Mouse (Mus musculus): ENCODE results near the gene Gm7137. TPM values are rescaled to one million over a fixed set of nuclear protein-coding genes. Genes with fewer than 3 reads are reported as not detected.

Gene Gm7137
- polyA plus RNA-seq (2014; fragmentation: Illumina TruSeq; extraction: RNeasy Lipid Tissue Mini Kit (QIAGEN cat#74804); ENCODE audit: low read depth, low replicate concordance) = not detected

DNA sequence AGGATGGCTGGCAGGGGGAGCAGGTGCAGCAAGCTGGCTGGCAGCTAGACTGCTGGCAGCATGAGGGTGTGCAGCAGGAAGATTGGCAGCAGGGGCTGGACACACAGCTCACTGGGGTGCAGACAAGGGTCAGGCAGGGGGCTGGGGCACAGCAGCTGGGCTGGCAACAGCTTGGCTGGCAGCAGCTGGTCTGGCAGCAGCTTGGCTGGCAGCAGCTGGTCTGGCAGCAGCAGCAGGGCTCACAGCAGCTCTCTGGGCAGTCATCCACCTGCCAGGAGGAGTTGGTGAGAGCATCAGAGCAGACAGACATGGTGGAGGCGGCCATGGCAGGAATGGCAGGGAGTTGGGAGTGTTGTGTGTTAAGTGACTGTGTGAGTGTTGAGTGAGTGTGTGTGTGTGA is at the start of gene Gm7137:
TSS of gene Gm7137 (minus strand) at position 325 of the 400 bp plus-strand sequence.

DNA sequence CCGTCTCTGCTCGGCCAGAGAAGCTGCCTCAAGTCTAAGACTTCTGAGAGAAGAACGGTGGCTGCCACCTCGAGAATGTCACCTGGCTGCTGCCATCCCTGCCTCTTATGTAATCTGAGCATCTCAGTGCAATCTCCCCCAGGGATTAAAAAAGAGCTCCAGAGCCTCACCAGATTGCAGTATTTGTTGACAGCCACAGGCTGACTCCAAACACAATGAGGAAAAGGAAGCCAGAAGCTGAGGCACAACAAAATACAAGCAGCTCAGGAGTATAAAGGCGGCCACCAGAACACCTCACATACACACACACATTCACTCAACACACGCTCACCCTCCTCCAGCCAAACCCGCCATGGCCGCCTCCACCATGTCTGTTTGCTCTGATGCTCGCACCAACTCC is 47.6 kb upstream of the Gm7137 start, which contains the start of gene Krtap10-10:
TSS of gene Krtap10-10 (plus strand) at position 301 of the 400 bp plus-strand sequence.

DNA sequence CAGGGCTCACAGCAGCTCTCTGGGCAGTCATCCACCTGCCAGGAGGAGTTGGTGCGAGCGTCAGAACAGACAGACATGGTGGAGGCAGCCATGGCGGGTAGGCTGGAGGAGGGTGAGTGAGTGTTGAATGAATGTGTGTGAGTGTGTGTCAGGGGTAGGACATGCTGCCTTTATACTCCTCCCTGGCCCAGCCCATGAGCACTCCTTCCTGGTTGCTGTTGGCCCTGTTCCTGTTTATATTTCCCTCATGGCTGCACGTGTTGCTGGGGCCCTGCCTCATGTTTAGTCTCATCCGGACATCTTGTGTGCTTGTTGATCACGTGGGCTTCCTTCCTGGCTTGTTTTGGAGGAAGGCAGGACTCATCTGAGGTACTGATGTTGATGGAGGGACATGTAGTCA is 39.0 kb upstream of the Gm7137 start, which contains the start of gene Krtap10-4:
TSS of gene Krtap10-4 (minus strand) at position 145 of the 400 bp plus-strand sequence.

DNA sequence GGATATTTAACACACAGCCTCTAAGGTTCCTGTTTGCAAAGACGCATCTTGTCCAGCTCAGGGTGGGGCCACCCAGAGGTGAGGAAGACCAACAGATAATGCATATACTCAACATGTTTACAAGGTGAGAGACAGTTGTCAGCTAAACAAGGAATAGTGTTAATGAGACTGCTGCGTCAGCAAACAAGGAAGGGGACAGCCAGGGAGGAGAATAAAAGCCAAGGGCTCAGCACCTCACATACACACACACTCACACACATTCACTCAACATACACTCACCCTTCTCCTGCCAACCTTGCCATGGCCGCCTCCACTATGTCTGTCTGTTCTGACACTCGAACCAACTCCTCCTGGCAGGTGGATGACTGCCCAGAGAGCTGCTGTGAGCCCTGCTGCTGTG is 26.4 kb upstream of the Gm7137 start, which contains the start of gene Gm2696:
TSS of gene Gm2696 (plus strand) at position 301 of the 400 bp plus-strand sequence.

DNA sequence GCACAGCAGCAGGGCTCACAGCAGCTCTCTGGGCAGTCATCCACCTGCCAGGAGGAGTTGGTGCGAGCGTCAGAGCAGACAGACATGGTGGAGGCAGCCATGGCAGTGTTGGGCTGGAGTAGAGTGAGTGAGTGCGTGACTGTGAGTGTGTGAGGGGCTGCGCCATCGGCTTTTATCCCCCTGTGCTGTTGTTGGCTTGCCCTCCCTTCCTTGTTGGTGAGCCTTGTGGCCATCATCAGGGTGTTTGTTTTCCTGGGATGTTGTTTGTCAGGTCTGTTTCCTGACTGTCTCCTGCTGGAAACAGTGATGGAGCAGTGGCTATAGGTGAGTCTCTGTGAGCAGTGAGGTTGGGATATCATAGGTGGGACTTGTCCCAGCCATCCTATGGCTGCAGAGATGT is 23.7 kb upstream of the Gm7137 start, which contains the start of gene Gm9507:
TSS of gene Gm9507 (minus strand) at position 101 of the 400 bp plus-strand sequence.

DNA sequence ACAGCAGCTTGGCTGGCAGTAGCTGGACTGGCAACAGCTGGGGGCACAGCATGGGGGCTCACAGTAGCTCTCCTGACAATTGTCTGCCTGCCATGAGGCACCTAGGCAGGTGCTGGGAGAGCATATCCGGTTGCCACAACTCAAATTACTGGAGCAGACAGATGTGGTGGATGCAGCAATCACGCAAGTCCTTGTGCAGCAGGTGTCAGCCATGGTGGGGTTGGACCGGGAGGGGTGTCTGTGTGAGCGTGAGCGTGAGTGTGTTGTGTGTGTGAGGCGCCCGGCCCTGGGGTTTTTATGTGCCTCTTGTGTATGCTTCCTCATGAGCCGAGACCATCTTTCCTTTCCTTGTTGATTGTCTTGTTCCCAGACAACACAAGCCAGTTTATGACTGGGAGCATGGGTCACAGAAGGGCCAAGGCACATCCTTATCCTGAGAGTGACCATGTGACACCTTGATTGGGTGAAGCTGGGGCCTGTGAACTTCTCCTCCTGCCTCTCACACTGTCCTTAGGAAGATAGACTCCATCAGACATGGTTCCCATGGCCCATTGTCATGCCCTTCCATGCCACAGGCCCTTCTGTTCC is 11.0 kb upstream of the Gm7137 start, which contains the start of gene Gm19668:
TSS of gene Gm19668 (minus strand) at position 213 of the 588 bp plus-strand sequence.

DNA sequence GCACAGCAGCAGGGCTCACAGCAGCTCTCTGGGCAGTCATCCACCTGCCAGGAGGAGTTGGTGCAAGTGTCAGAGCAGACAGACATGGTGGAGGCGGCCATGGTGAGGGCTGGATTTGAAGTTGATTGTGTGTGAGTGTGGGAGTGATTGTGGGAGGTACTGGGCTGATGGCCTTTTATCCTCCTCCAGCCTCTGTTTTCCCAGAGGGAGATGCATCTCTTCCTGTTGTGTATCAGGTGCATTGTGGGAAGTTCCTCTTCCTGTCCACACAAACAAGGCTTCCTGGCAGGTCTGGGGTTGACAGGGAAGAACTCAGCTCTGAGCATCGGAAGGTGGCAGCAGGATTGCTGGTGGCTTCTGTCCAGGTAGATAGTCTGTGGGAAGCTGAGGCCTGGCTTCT is 7.0 kb upstream of the Gm7137 start, which contains the start of gene Gm9639:
TSS of gene Gm9639 (minus strand) at position 101 of the 400 bp plus-strand sequence.

DNA sequence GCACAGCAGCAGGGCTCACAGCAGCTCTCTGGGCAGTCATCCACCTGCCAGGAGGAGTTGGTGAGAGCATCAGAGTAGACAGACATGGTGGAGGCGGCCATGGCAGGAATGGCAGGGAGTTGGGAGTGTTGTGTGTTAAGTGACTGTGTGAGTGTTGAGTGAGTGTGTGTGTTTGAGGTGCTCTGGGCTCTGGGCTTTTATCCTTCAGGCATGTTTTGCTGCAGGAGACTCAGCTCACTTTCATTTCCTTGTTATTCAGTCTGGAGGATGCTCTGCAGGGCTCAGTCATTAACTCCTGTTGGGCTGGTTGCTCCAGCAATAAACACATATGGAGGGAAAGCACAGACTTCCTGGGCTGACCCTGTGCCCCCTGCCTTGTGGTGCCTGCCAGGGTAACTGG is 5.6 kb downstream of the Gm7137 start, which contains the start of gene Gm3250:
TSS of gene Gm3250 (minus strand) at position 101 of the 400 bp plus-strand sequence.

DNA sequence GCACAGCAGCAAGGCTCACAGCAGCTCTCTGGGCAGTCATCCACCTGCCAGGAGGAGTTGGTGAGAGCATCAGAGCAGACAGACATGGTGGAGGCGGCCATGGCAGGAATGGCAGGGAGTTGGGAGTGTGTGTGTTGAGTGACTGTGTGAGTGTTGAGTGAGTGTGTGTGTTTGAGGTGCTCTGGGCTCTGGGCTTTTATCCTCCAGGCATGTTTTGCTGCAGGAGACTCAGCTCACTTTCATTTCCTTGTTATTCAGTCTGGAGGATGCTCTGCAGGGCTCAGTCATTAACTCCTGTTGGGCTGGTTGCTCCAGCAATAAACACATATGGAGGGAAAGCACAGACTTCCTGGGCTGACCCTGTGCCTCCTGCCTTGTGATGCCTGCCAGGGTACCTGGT is 11.2 kb downstream of the Gm7137 start, which contains the start of gene Gm7138:
TSS of gene Gm7138 (minus strand) at position 101 of the 400 bp plus-strand sequence.

DNA sequence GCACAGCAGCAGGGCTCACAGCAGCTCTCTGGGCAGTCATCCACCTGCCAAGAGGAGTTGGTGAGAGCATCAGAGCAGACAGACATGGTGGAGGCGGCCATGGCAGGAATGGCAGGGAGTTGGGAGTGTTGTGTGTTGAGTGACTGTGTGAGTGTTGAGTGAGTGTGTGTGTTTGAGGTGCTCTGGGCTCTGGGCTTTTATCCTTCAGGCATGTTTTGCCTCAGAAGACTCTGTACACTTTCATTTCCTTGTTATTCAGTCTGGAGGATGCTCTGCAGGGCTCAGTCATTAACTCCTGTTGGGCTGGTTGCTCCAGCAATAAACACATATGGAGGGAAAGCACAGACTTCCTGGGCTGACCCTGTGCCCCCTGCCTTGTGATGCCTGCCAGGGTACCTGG is 16.8 kb downstream of the Gm7137 start, which contains the start of gene Gm3238:
TSS of gene Gm3238 (minus strand) at position 101 of the 400 bp plus-strand sequence.

DNA sequence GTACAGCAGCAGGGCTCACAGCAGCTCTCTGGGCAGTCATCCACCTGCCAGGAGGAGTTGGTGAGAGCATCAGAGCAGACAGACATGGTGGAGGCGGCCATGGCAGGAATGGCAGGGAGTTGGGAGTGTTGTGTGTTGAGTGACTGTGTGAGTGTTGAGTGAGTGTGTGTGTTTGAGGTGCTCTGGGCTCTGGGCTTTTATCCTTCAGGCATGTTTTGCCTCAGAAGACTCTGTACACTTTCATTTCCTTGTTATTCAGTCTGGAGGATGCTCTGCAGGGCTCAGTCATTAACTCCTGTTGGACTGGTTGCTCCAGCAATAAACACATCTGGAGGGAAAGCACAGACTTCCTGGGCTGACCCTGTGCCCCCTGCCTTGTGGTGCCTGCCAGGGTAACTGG is 28.4 kb downstream of the Gm7137 start, which contains the start of gene Gm3233:
TSS of gene Gm3233 (minus strand) at position 101 of the 400 bp plus-strand sequence.

DNA sequence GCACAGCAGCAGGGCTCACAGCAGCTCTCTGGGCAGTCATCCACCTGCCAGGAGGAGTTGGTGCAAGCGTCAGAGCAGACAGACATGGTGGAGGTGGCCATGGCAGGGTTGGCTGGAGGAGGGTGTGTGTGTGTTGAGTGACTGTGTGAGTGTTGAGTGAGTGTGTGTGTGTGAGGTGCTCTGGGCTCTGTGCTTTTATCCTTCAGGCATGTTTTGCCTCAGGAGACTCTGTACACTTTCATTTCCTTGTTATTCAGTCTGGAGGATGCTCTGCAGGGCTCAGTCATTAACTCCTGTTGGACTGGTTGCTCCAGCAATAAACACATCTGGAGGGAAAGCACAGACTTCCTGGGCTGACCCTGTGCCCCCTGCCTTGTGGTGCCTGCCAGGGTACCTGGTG is 36.7 kb downstream of the Gm7137 start, which contains the start of gene Gm9736:
TSS of gene Gm9736 (minus strand) at position 101 of the 400 bp plus-strand sequence.

DNA sequence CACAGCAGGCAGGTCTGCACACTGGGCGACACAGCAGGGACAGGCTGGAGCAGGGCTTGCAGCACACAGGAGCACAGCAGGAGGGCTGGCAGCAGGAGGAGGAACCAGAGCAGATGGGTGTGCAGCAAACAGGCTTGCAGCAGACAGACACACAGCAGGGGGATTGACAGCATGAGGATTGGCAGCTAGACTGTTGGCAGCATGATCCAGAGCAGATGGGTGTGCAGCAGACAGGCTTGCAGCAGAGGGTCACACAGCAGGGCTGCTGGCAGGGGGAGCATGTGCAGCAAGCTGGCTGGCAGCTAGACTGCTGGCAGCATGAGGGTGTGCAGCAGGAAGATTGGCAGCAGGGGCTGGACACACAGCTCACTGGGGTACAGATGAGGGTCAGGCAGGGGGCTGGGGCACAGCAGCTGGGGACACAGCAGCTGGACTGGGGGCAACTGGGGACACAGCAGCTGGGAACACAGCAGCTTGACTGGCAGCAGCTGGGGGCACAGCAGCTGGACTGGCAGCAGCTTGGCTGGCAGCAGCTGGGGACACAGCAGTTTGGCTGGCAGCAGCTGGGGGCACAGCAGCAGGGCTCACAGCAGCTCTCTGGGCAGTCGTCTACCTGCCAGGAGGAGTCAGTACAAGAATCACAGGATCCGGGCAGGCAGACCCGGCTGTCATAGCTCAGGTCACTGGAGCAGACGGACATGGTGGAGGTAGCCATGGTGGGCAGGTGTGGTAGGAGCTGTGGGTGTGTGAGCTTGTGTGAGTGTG is 45.9 kb downstream of the Gm7137 start, which contains the start of gene Gm18596:
TSS of gene Gm18596 (minus strand) at position 715 of the 765 bp plus-strand sequence.

Other genes starting within 250 kb of the Gm7137 start
- gene Pttg1ip, start 206.5 kb downstream of the Gm7137 start, polyA plus RNA-seq (2014; fragmentation: Illumina TruSeq; extraction: RNeasy Lipid Tissue Mini Kit (QIAGEN cat#74804); ENCODE audit: low read depth, low replicate concordance) = 53.7 TPM
- 32.2 TPM for gene Sumo3, start 182.1 kb downstream of the Gm7137 start, polyA plus RNA-seq (2014; fragmentation: Illumina TruSeq; extraction: RNeasy Lipid Tissue Mini Kit (QIAGEN cat#74804); ENCODE audit: low read depth, low replicate concordance)
- gene Gm49325, start 182.0 kb downstream of the Gm7137 start, polyA plus RNA-seq (2014; fragmentation: Illumina TruSeq; extraction: RNeasy Lipid Tissue Mini Kit (QIAGEN cat#74804); ENCODE audit: low read depth, low replicate concordance) = 10.3 TPM
- 19.1 TPM for gene Ube2g2, start 165.9 kb downstream of the Gm7137 start, polyA plus RNA-seq (2014; fragmentation: Illumina TruSeq; extraction: RNeasy Lipid Tissue Mini Kit (QIAGEN cat#74804); ENCODE audit: low read depth, low replicate concordance)
- not detected for gene Tspear, start 101.6 kb downstream of the Gm7137 start, polyA plus RNA-seq (2014; fragmentation: Illumina TruSeq; extraction: RNeasy Lipid Tissue Mini Kit (QIAGEN cat#74804); ENCODE audit: low read depth, low replicate concordance)
- not detected for gene Gm19402, start 97.4 kb downstream of the Gm7137 start, polyA plus RNA-seq (2014; fragmentation: Illumina TruSeq; extraction: RNeasy Lipid Tissue Mini Kit (QIAGEN cat#74804); ENCODE audit: low read depth, low replicate concordance)
- gene Gm9508, start 91.0 kb downstream of the Gm7137 start, polyA plus RNA-seq (2014; fragmentation: Illumina TruSeq; extraction: RNeasy Lipid Tissue Mini Kit (QIAGEN cat#74804); ENCODE audit: low read depth, low replicate concordance) = not detected
- gene Gm10272, start 81.6 kb downstream of the Gm7137 start, polyA plus RNA-seq (2014; fragmentation: Illumina TruSeq; extraction: RNeasy Lipid Tissue Mini Kit (QIAGEN cat#74804); ENCODE audit: low read depth, low replicate concordance) = not detected
- gene Gm10024, start 76.7 kb downstream of the Gm7137 start, polyA plus RNA-seq (2014; fragmentation: Illumina TruSeq; extraction: RNeasy Lipid Tissue Mini Kit (QIAGEN cat#74804); ENCODE audit: low read depth, low replicate concordance) = not detected
- not detected for gene Gm10142, start 72.4 kb downstream of the Gm7137 start, polyA plus RNA-seq (2014; fragmentation: Illumina TruSeq; extraction: RNeasy Lipid Tissue Mini Kit (QIAGEN cat#74804); ENCODE audit: low read depth, low replicate concordance)
- gene Krtap12-1, start 67.6 kb downstream of the Gm7137 start, polyA plus RNA-seq (2014; fragmentation: Illumina TruSeq; extraction: RNeasy Lipid Tissue Mini Kit (QIAGEN cat#74804); ENCODE audit: low read depth, low replicate concordance) = not detected
- gene Gm10100, start 61.7 kb downstream of the Gm7137 start, polyA plus RNA-seq (2014; fragmentation: Illumina TruSeq; extraction: RNeasy Lipid Tissue Mini Kit (QIAGEN cat#74804); ENCODE audit: low read depth, low replicate concordance) = not detected
- not detected for gene Gm18596, start 45.6 kb downstream of the Gm7137 start, polyA plus RNA-seq (2014; fragmentation: Illumina TruSeq; extraction: RNeasy Lipid Tissue Mini Kit (QIAGEN cat#74804); ENCODE audit: low read depth, low replicate concordance)
- not detected for gene Gm9736, start 36.8 kb downstream of the Gm7137 start, polyA plus RNA-seq (2014; fragmentation: Illumina TruSeq; extraction: RNeasy Lipid Tissue Mini Kit (QIAGEN cat#74804); ENCODE audit: low read depth, low replicate concordance)
- gene Gm3233, start 28.5 kb downstream of the Gm7137 start, polyA plus RNA-seq (2014; fragmentation: Illumina TruSeq; extraction: RNeasy Lipid Tissue Mini Kit (QIAGEN cat#74804); ENCODE audit: low read depth, low replicate concordance) = not detected
- not detected for gene Gm3238, start 16.9 kb downstream of the Gm7137 start, polyA plus RNA-seq (2014; fragmentation: Illumina TruSeq; extraction: RNeasy Lipid Tissue Mini Kit (QIAGEN cat#74804); ENCODE audit: low read depth, low replicate concordance)
- not detected for gene Gm7138, start 11.3 kb downstream of the Gm7137 start, polyA plus RNA-seq (2014; fragmentation: Illumina TruSeq; extraction: RNeasy Lipid Tissue Mini Kit (QIAGEN cat#74804); ENCODE audit: low read depth, low replicate concordance)
- gene Gm3250, start 5.7 kb downstream of the Gm7137 start, polyA plus RNA-seq (2014; fragmentation: Illumina TruSeq; extraction: RNeasy Lipid Tissue Mini Kit (QIAGEN cat#74804); ENCODE audit: low read depth, low replicate concordance) = not detected
- gene Gm9639, start 6.9 kb upstream of the Gm7137 start, polyA plus RNA-seq (2014; fragmentation: Illumina TruSeq; extraction: RNeasy Lipid Tissue Mini Kit (QIAGEN cat#74804); ENCODE audit: low read depth, low replicate concordance) = not detected
- gene Gm19668, start 10.9 kb upstream of the Gm7137 start, polyA plus RNA-seq (2014; fragmentation: Illumina TruSeq; extraction: RNeasy Lipid Tissue Mini Kit (QIAGEN cat#74804); ENCODE audit: low read depth, low replicate concordance) = not detected
- not detected for gene Gm9507, start 23.6 kb upstream of the Gm7137 start, polyA plus RNA-seq (2014; fragmentation: Illumina TruSeq; extraction: RNeasy Lipid Tissue Mini Kit (QIAGEN cat#74804); ENCODE audit: low read depth, low replicate concordance)
- not detected for gene Gm2696, start 26.5 kb upstream of the Gm7137 start, polyA plus RNA-seq (2014; fragmentation: Illumina TruSeq; extraction: RNeasy Lipid Tissue Mini Kit (QIAGEN cat#74804); ENCODE audit: low read depth, low replicate concordance)
- gene Krtap10-4, start 38.9 kb upstream of the Gm7137 start, polyA plus RNA-seq (2014; fragmentation: Illumina TruSeq; extraction: RNeasy Lipid Tissue Mini Kit (QIAGEN cat#74804); ENCODE audit: low read depth, low replicate concordance) = not detected
- not detected for gene Krtap10-10, start 47.7 kb upstream of the Gm7137 start, polyA plus RNA-seq (2014; fragmentation: Illumina TruSeq; extraction: RNeasy Lipid Tissue Mini Kit (QIAGEN cat#74804); ENCODE audit: low read depth, low replicate concordance)
- not detected for gene Gm36176, start 58.6 kb upstream of the Gm7137 start, polyA plus RNA-seq (2014; fragmentation: Illumina TruSeq; extraction: RNeasy Lipid Tissue Mini Kit (QIAGEN cat#74804); ENCODE audit: low read depth, low replicate concordance)
- gene Gm10318, start 64.7 kb upstream of the Gm7137 start, polyA plus RNA-seq (2014; fragmentation: Illumina TruSeq; extraction: RNeasy Lipid Tissue Mini Kit (QIAGEN cat#74804); ENCODE audit: low read depth, low replicate concordance) = not detected
- not detected for gene Gm3285, start 73.8 kb upstream of the Gm7137 start, polyA plus RNA-seq (2014; fragmentation: Illumina TruSeq; extraction: RNeasy Lipid Tissue Mini Kit (QIAGEN cat#74804); ENCODE audit: low read depth, low replicate concordance)
- gene Lrrc3, start 114.3 kb upstream of the Gm7137 start, polyA plus RNA-seq (2014; fragmentation: Illumina TruSeq; extraction: RNeasy Lipid Tissue Mini Kit (QIAGEN cat#74804); ENCODE audit: low read depth, low replicate concordance) = 0.15 TPM
- gene Trpm2, start 182.4 kb upstream of the Gm7137 start, polyA plus RNA-seq (2014; fragmentation: Illumina TruSeq; extraction: RNeasy Lipid Tissue Mini Kit (QIAGEN cat#74804); ENCODE audit: low read depth, low replicate concordance) = not detected
- 1.4 TPM for gene 1810043G02Rik, start 190.3 kb upstream of the Gm7137 start, polyA plus RNA-seq (2014; fragmentation: Illumina TruSeq; extraction: RNeasy Lipid Tissue Mini Kit (QIAGEN cat#74804); ENCODE audit: low read depth, low replicate concordance)
- gene Pfkl, start 221.9 kb upstream of the Gm7137 start, polyA plus RNA-seq (2014; fragmentation: Illumina TruSeq; extraction: RNeasy Lipid Tissue Mini Kit (QIAGEN cat#74804); ENCODE audit: low read depth, low replicate concordance) = 0.50 TPM

Measured in testis, adult 10 weeks (tissue).